Comparison of ENCODE assay signal across 12 mouse cellular contexts in the genomic region with DNA sequence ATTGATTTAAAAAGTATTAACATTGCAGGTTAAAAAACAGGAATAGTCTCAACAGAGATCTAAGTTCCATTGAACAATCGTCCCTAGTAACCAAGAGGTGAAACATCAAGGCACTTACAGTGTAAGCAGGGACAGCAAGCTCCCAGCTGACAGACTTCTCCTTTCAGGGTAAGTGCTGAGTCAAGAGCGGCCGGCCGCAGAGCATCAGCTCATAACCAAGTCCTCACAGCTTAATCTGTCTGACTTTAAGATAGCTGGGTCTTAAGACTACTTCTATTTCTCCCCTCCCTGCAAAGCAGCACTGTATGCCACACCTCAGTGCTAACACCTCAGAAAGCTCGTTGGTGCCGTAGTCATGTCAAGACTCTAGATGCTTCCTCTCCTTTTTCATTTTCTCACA. TPM values are rescaled to one million over a fixed set of nuclear protein-coding genes. Genes with fewer than 3 reads are reported as not detected.
DNase-seq lines count a peak whose midpoint lies in the region; ATAC-seq lines count a peak whose summit lies in the region.
"Had no signal": no experiment of that assay in that cellular context is flagged by ENCODE, and none has a peak within 500 bp of the region (broad histone marks: within the 10 kb centered on the region; RNA-seq: fewer than 3 reads in every experiment).

No protein-coding gene starts in this region.

- H3K36me3 ChIP-seq in midbrain, embryonic 14.5 days (ENCODE audit: control insufficient read depth, insufficient read depth, low read length), result no peaks in the 10 kb centered on the region
- H3K36me3 ChIP-seq in midbrain, embryonic 10.5 days, result peaks cover 13% of the 10 kb centered on the region
- H3K36me3 ChIP-seq: hindbrain, embryonic 15.5 days; neural tube, embryonic 15.5 days had no signal

- ATAC-seq in midbrain, embryonic 14.5 days (ENCODE audit: low FRiP score, low TSS enrichment), result no peak
- ATAC-seq in erythroid progenitor cell, adult 5-6 weeks (replicated peaks; ENCODE audit: low FRiP score, poor library complexity, severe bottlenecking), result 0 out of 2 replicates have a peak, but pooled peaks have one; percentile 44
- peak; percentile 63 for ATAC-seq in megakaryocyte, adult 5-6 weeks (ENCODE audit: poor library complexity, severe bottlenecking)
- ATAC-seq in activated CD4-positive, CD25-positive, alpha-beta regulatory T cell, adult 4 months, result no peak
- ATAC-seq: forebrain, embryonic 13.5 days had no signal

- WGBS in midbrain, embryonic 14.5 days, result 63% methylated on average over 6 of the region's 6 CpGs
- 83% methylated on average over 6 of the region's 6 CpGs for WGBS in midbrain, embryonic 10.5 days

- no peak overlapping the region for H3K4me2 ChIP-seq in midbrain, embryonic 14.5 days (ENCODE audit: low read length)
- H3K4me2 ChIP-seq: forebrain, embryonic 13.5 days; hindbrain, embryonic 15.5 days; neural tube, embryonic 15.5 days had no signal

- peaks cover 21% of the 10 kb centered on the region for H3K4me1 ChIP-seq in midbrain, embryonic 14.5 days (ENCODE audit: control insufficient read depth, insufficient read depth, low read length)
- H3K4me1 ChIP-seq in midbrain, embryonic 10.5 days, result peaks cover 40% of the 10 kb centered on the region

- H3K9ac ChIP-seq in midbrain, embryonic 14.5 days (replicated peaks; ENCODE audit: low read length), result no peak overlapping the region
- H3K9ac ChIP-seq: forebrain, embryonic 13.5 days; hindbrain, embryonic 15.5 days; neural tube, embryonic 15.5 days had no signal

- H3K27me3 ChIP-seq in midbrain, embryonic 14.5 days (ENCODE audit: control insufficient read depth, insufficient read depth, low read length), result no peaks in the 10 kb centered on the region
- no peaks in the 10 kb centered on the region for H3K27me3 ChIP-seq in midbrain, embryonic 10.5 days (ENCODE audit: low read depth, poor library complexity, severe bottlenecking)
- H3K27me3 ChIP-seq: forebrain, embryonic 13.5 days; hindbrain, embryonic 15.5 days; neural tube, embryonic 15.5 days had no signal

- H3K27ac ChIP-seq in midbrain, embryonic 14.5 days (replicated peaks; ENCODE audit: low read depth, low read length), result no peak overlapping the region
- H3K27ac ChIP-seq in midbrain, embryonic 10.5 days (replicated peaks), result no peak overlapping the region
- H3K27ac ChIP-seq: forebrain, embryonic 13.5 days; hindbrain, embryonic 15.5 days; neural tube, embryonic 15.5 days had no signal

- peak; percentile 27 for DNase-seq in adrenal gland, postnatal 25 days
- no peak for DNase-seq in adrenal gland, postnatal 4 days (ENCODE audit: low spot score in 2 of 2)
- peak; percentile 7 for DNase-seq in midbrain, embryonic 14.5 days
- DNase-seq in midbrain, embryonic 10.5 days (ENCODE audit: low spot score), result no peak
- DNase-seq in right cerebral cortex, postnatal 25 days, result no peak
- DNase-seq: cerebellum, postnatal 36 days had no signal

- no peak overlapping the region for H3K4me3 ChIP-seq in midbrain, embryonic 14.5 days (replicated peaks; ENCODE audit: low read depth, low read length)
- no peak overlapping the region for H3K4me3 ChIP-seq in midbrain, embryonic 10.5 days
- H3K4me3 ChIP-seq: forebrain, embryonic 13.5 days; hindbrain, embryonic 15.5 days; neural tube, embryonic 15.5 days had no signal

- no peaks in the 10 kb centered on the region for H3K9me3 ChIP-seq in midbrain, embryonic 14.5 days (ENCODE audit: control insufficient read depth, low read length)
- H3K9me3 ChIP-seq in midbrain, embryonic 10.5 days (replicated peaks), result no peaks in the 10 kb centered on the region
- H3K9me3 ChIP-seq: forebrain, embryonic 13.5 days; hindbrain, embryonic 15.5 days; neural tube, embryonic 15.5 days had no signal

RNA-seq across cellular contexts. Expression of a gene that starts 5.2 kb away (rescaled TPM):
- 54.4 and 70.7 TPM in 2 replicates for total RNA-seq in adrenal gland, postnatal 25 days (2021)
- total RNA-seq in adrenal gland, postnatal 4 days (2021), result 10 to 100 TPM; 57.1 to 68.3 TPM
- 18.9 and 28.2 TPM in 2 replicates for polyA plus RNA-seq in midbrain, embryonic 14.5 days (2014; fragmentation: Nextera tagmentation; extraction: Ambion mirVana)
- 34.6 and 35.7 TPM in 2 replicates for polyA plus RNA-seq in midbrain, embryonic 10.5 days (2016; fragmentation: Nextera tagmentation; extraction: Ambion mirVana)
- total RNA-seq in erythroid progenitor cell, adult 5-6 weeks (2015; ENCODE audit: low replicate concordance), result 68.8 and 85.9 TPM in 2 replicates
- total RNA-seq in erythroid progenitor cell, adult 5-6 weeks (2017; ENCODE audit: low replicate concordance), result 20.0 and 31.0 TPM in 2 replicates
- total RNA-seq in megakaryocyte, adult 5-6 weeks (2015), result 51.5 and 58.4 TPM in 2 replicates
- 19.2 and 29.1 TPM in 2 replicates for total RNA-seq in megakaryocyte, adult 5-6 weeks (2017)
- 1 to 10 TPM; 8.4 to 10.0 TPM for polyA plus RNA-seq in activated CD4-positive, CD25-positive, alpha-beta regulatory T cell, adult 4 months (2017; shearing (Covaris generic))

RNA-seq across cellular contexts. Expression of a gene that starts 58.5 kb away (rescaled TPM):
- 1,418 and 1,524 TPM in 2 replicates for total RNA-seq in adrenal gland, postnatal 25 days (2021)
- total RNA-seq in adrenal gland, postnatal 4 days (2021), result 1,000 to 10,000 TPM; 1,054 to 1,131 TPM
- polyA plus RNA-seq in midbrain, embryonic 14.5 days (2014; fragmentation: Nextera tagmentation; extraction: Ambion mirVana), result 866 and 988 TPM in 2 replicates
- 1,095 and 1,127 TPM in 2 replicates for polyA plus RNA-seq in midbrain, embryonic 10.5 days (2016; fragmentation: Nextera tagmentation; extraction: Ambion mirVana)
- 342 and 358 TPM in 2 replicates for total RNA-seq in erythroid progenitor cell, adult 5-6 weeks (2015; ENCODE audit: low replicate concordance)
- 292 and 427 TPM in 2 replicates for total RNA-seq in erythroid progenitor cell, adult 5-6 weeks (2017; ENCODE audit: low replicate concordance)
- 695 and 733 TPM in 2 replicates for total RNA-seq in megakaryocyte, adult 5-6 weeks (2015)
- 791 and 806 TPM in 2 replicates for total RNA-seq in megakaryocyte, adult 5-6 weeks (2017)
- polyA plus RNA-seq in activated CD4-positive, CD25-positive, alpha-beta regulatory T cell, adult 4 months (2017; shearing (Covaris generic)), result 1,000 to 10,000 TPM; 1,344 to 1,485 TPM

Comparison
In these comparisons a context has a peak if more than half of its experiments do, and no peak if none do; other contexts are left out.
1. DNase-seq: peak in adrenal gland, postnatal 25 days (single experiment) and midbrain, embryonic 14.5 days (single experiment); none in adrenal gland, postnatal 4 days (0 of 2), midbrain, embryonic 10.5 days (single experiment) and right cerebral cortex, postnatal 25 days (single experiment).
2. ATAC-seq: peak in erythroid progenitor cell, adult 5-6 weeks (single experiment) and megakaryocyte, adult 5-6 weeks (single experiment); none in midbrain, embryonic 14.5 days (single experiment) and activated CD4-positive, CD25-positive, alpha-beta regulatory T cell, adult 4 months (single experiment).